In the genomic region with DNA sequence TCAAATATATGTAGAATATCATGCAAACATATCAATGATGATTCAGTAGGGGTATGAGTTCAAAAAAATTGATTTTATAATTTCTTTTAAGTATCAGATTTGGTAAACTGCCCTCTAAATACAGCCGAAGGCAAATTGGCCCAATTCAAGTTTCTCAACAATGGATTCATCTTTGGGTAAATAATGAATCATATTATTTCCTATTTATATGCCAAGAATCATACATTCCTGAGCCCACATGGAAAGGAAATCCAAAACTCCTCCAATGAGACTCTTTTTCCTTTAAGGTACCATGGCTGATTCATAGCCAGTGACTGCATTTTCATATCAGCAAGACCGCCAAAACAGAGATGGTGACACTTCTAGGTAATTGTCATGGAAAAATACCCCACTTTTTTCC, we compare ENCODE assay signal across 16 mouse cellular contexts.
"Had no signal": no experiment of that assay in that cellular context is flagged by ENCODE, and none has a peak within 500 bp of the region (broad histone marks: within the 10 kb centered on the region; RNA-seq: fewer than 3 reads in every experiment).

No protein-coding gene starts in this region.

- DNase-seq: gastrocnemius, postnatal 14 days; gastrocnemius, postnatal 36 days; heart, adult 11 months; heart, adult 2 months; heart, postnatal 14 days; heart, postnatal 36 days; kidney, adult 11 months; kidney, adult 2 months; kidney, postnatal 10 days; kidney, postnatal 25 days; kidney, postnatal 4 days; layer of hippocampus, postnatal 36 days; left cerebral cortex, postnatal 4 days had no signal

- ATAC-seq: hindbrain, postnatal 0 days; intestine, embryonic 16.5 days; liver, embryonic 12.5 days had no signal
